Mouse (Mus musculus): ENCODE data around the gene Gpd1. TPM values are rescaled to one million over a fixed set of nuclear protein-coding genes. Genes with fewer than 3 reads are reported as not detected.
"Not testable (repeated sequence)": the region's sequence is repeated elsewhere in the genome, so short reads cannot be mapped to it uniquely, and the experiment has no call there.

The Gpd1 gene
- polyA plus RNA-seq, 1 experiment, result 116 TPM

DNA sequence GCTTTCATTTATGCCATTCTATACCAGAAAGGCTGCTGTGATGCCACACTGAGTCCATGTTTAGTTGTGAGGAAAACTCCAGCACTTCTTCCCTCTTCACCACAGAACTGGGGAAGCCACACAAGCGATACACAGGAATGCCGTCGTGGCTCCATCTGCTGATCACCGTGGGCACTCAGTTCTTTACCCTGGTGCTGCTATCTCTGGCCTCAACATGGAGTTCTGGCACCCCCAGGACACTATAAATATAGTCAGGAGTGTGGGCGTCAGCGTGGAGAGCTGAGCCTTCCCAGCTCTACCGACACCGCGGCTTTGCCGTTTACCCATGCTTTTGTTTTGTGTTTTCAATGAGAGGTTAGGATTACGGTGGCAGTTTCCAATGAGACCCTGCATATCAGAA, 19.4 kb downstream of the Gpd1 start:
- WGBS, result 89% methylated on average over 11 of the region's 11 CpGs
- DNase-seq (ENCODE audit: low read depth, low spot score), result no peak

DNA sequence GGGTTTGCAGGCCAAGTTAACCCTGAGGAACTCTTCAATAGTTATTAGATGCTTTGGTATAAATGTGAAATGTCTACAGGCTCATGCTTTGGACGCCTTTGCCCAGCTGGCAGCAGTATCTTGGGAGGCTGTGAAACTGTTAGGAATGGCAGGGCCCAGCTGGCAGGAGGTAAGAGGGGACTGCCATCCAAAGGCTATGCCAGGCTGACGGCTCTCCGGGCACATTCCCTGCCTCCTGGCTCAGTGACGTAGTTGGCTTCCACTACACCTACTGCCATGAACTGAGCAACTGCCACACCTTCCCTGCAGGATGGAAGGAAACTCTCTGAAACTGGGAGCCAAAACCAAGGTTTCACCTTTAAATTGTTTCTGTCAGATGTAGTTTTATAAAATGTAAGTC, 22.9 kb downstream of the Gpd1 start:
- 90% methylated on average over 4 of the region's 4 CpGs for WGBS
- DNase-seq (ENCODE audit: low read depth, low spot score), result no peak

DNA sequence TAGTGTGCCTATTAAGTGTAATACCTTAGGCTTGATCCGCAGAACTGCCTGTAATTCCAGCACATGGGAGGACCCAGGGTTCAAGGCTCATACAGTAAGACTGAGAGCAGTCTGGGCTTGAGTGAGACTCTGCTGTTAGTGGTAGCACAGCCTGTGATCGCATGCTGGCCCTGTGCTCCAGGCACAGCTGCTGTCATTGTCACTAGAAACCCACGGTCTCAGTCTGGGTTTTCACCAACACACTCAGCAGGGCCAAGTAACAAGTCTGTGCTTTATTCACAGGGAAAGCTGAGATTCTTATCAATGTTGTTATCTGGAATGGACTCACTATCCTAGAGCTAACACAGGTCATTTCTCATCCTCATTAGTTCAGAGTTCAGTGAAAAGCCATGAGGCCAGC, 36.9 kb downstream of the Gpd1 start:
- no peak for DNase-seq (ENCODE audit: low read depth, low spot score)
- WGBS, result 75% methylated on average over 3 of the region's 3 CpGs

DNA sequence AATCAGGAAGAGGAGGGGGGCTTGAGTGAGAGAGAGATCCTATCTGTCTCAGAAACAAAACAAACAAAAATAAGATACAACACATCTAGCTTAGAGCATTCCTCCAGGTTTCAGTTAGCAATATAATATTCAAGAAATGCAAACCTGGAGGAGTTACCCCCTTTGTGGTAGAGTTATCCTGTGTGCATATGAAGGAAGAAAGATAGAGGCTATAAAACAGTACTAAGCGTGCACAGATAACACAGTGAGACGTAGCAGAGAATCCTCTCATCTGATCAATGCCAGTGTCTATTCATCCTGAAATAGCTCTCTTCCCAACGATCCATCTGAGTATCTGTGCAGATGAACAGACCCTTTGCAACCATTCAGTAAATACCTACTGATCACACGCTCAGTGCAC, 50.2 kb downstream of the Gpd1 start:
- DNase-seq (ENCODE audit: low read depth, low spot score), result no peak
- 86% methylated on average over 4 of the region's 4 CpGs for WGBS

DNA sequence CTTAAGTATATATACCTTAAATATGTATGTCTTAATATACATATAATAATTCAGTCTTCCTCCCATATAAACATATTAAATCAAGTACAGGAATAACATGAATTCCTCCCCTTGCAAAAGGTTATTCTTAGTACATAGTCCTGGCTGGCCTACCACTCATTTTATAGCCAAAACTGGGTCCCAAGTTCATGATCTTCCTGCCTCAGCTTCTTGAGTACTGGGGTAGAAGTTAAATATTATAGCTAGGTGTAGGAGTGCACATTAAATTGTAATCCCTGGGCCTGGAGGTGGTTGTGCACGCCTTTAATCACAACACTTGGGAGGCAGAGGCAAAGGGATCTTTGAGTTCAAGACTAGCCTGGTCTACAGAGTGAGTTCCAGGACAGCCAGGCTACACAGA, 51.4 kb downstream of the Gpd1 start:
- peak; percentile 33 for DNase-seq (ENCODE audit: low read depth, low spot score)
- 53% methylated on average over 1 of the region's 1 CpGs for WGBS

DNA sequence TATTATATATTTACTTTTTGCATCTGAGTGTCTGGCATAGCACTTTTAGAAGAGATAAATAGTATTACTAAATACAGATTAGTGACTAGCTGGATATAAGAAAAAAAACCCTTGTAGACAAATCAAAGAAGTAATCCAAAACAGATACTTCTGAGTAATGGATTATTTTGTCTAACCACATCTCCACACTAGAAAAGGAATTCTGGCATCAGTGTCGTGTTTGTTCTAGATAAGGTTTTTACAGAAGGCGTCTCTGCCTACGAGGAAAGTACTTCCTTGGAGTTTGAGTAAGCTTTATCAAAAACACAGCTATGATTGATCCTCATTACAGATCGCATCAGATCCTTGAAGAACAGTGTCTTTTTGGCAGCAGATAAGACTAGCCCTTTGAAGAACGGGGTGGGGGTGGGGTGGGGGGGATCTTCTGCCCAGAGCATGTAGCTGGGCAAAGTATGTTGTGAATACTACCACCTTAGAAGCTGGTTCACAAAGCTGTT, 53.7 kb downstream of the Gpd1 start:
- 5% methylated on average over 5 of the region's 5 CpGs for WGBS
- DNase-seq (ENCODE audit: low read depth, low spot score), result peak; percentile 19

DNA sequence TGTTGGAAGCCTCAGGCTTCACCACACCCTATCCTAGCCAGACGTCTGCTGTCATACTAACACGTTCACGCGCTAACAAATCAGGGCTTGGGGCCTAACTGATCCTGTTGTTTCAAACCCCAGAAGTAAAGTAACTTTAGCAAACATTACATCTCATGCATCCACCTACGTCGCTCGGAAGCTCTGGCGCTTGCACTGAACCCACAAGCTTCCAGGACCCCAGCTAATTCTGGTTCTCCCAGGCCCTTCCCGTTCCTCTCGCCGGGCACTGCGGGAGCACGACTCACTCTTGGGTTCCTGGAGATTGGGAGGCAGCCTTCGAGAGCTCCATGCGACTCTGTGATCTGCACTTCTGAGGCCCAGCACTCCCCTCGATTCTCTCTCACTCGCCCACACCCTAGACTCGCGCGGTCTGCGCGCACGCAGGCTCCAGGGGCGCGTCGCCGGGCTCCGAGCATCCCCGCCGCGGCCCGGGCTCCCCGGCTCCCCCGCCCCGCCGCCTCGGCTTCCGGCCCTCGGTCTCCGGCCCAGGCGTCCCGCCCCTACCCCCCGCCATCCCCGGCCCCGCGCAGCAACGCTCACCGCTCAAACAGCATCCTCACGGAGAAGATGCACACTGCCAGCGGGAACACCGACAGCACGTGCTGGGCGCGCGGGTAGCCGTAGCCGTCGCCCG, 54.4 kb downstream of the Gpd1 start:
- under 1% methylated on average over 55 of the region's 59 CpGs for WGBS
- DNase-seq (ENCODE audit: low read depth, low spot score), result peak; percentile 16

DNA sequence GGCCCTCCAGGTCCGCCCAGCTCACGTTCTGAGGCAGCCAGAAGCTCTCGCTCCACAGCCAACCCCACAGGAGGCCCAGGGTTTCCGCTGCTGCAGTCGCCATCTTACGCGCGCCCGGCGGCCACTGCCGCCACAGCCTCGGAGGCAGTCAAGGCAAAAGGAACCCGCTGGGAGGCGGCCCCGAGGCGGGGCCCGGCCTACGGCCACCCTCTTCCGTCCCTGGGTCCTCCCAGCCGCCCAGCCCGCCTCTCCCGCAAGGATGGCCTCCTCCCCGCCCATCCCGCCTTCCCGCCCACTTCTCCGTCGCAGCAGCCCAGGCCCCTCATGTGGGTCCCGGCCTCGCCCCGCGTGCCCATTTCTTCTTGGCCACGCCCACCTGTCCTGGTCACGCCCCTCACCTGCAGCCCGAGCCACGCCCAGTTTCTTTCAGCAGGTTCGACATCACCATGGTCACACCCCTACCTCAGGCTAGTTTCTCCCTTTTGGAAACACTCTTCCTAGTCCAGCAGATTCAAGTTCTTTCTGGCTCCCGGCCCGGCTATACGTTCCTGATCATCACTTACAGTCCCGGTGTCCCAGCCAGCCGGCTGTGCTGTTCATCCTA, 55.1 kb downstream of the Gpd1 start:
- 1% methylated on average over 41 of the region's 41 CpGs for WGBS
- peak; percentile 62 for DNase-seq (ENCODE audit: low read depth, low spot score)

DNA sequence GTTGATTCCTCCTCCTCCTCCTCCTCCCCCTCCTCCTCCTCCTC, 55.4 kb downstream of the Gpd1 start, which contains the start of gene Cers5:
Gene Cers5, minus strand, starts transcription at position 5 of the 44 bp plus-strand sequence.
- not testable (repeated sequence) for DNase-seq (ENCODE audit: low read depth, low spot score)

DNA sequence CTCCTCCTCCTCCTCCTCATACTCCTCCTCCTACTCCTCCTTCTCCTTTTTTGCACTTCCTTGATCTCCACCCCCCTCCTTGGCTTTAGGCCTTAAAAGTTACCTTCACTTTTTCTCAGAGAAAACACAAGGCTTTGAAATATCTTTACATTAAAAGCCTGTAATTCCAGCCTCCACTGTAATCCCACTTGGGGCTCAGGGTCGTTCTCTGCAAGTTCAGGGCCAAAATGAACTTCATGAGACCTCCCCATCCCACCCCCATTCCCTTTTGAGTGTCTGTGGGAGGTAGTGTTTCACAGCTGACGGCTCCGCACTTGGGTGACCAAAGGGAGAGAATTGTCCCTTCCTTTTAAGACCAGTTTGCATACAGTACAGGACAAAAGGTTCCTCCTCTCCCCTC, 55.6 kb downstream of the Gpd1 start:
- 35% methylated on average over 3 of the region's 3 CpGs for WGBS
- no peak for DNase-seq (ENCODE audit: low read depth, low spot score)

Other genes starting within 250 kb of the Gpd1 start
- 6.7 and 7.0 TPM in 2 replicates for gene Bcdin3d, start 242.8 kb upstream of the Gpd1 start, polyA plus RNA-seq (2012; rRNA removed)
- 0.59 and 0.97 TPM in 2 replicates for gene Faim2, start 189.3 kb upstream of the Gpd1 start, polyA plus RNA-seq (2012; rRNA removed)
- not detected in 2 replicates for gene Aqp2, start 138.5 kb upstream of the Gpd1 start, polyA plus RNA-seq (2012; rRNA removed)
- gene Aqp5, start 126.7 kb upstream of the Gpd1 start, polyA plus RNA-seq (2012; rRNA removed), result 0.05 TPM in 2 replicates
- gene Aqp6, start 116.1 kb upstream of the Gpd1 start, polyA plus RNA-seq (2012; rRNA removed), result not detected in 2 replicates
- gene Racgap1, start 65.9 kb upstream of the Gpd1 start, polyA plus RNA-seq (2012; rRNA removed), result 35.9 and 36.0 TPM in 2 replicates
- gene Asic1, start 47.1 kb upstream of the Gpd1 start, polyA plus RNA-seq (2012; rRNA removed), result 0.61 and 0.74 TPM in 2 replicates
- gene Smarcd1, start 15.4 kb upstream of the Gpd1 start, polyA plus RNA-seq (2012; rRNA removed), result 22.3 and 23.9 TPM in 2 replicates
- not detected in 2 replicates for gene Gm17349, start 12.0 kb upstream of the Gpd1 start, polyA plus RNA-seq (2012; rRNA removed)
- gene Cox14, start 8.1 kb downstream of the Gpd1 start, polyA plus RNA-seq (2012; rRNA removed), result 246 and 278 TPM in 2 replicates
- gene Cers5, start 55.4 kb downstream of the Gpd1 start, polyA plus RNA-seq (2012; rRNA removed), result 13.9 and 15.6 TPM in 2 replicates
- 42.8 and 81.9 TPM in 2 replicates for gene Lima1, start 157.9 kb downstream of the Gpd1 start, polyA plus RNA-seq (2012; rRNA removed)
- gene Fam186a, start 249.5 kb downstream of the Gpd1 start, polyA plus RNA-seq (2012; rRNA removed), result 0.01 TPM in 1 of 2 replicates, not detected in the other

Measured in large intestine, adult 2 months (tissue).